Mouse (Mus musculus) bone marrow, adult 2 months (tissue): ENCODE results near the gene Pebp1. TPM values are rescaled to one million over a fixed set of nuclear protein-coding genes. Genes with fewer than 3 reads are reported as not detected.

ENCODE experiments used
- H3K27ac ChIP-seq: fragments of 200-500 bp; 2 replicates; pipeline ENCODE4 v1.5.1; 2012; ENCODE audit warnings: low read depth, mild to moderate bottlenecking, control low read depth, inconsistent platforms, low read length; ENCODE audit not compliant: control insufficient read depth, poor library complexity, insufficient read depth
- H3K4me1 ChIP-seq: fragments of 200-500 bp; 2 replicates; pipeline ENCODE4 v1.6.1; 2011; ENCODE audit warnings: low read length; ENCODE audit not compliant: control insufficient read depth, insufficient read depth
- H3K4me3 ChIP-seq: fragments of 200-500 bp; replicated peaks from 2 replicates; pipeline ENCODE3; 2011; ENCODE audit warnings: mild to moderate bottlenecking, low read depth, low read length, control low read depth; ENCODE audit not compliant: control insufficient read depth
- CTCF ChIP-seq: fragments of 200-500 bp; IDR thresholded peaks from 2 replicates; pipeline ENCODE4 v1.5.1; 2011; ENCODE audit warnings: low read length, control low read depth; ENCODE audit not compliant: control insufficient read depth, insufficient read depth
- POLR2A ChIP-seq: fragments of 200-500 bp; IDR thresholded peaks from 2 replicates; pipeline ENCODE4 v1.6.1; 2011; ENCODE audit warnings: low read depth, mild to moderate bottlenecking, control low read depth, low read length, borderline replicate concordance; ENCODE audit not compliant: control insufficient read depth
- WGBS: fragments of 180-500 bp; shearing (Covaris S2); methylation state at CpG from one replicate; pipeline ENCODE4 v1.1.7; 2018; 5-methylcytosine and 5-hydroxymethylcytosine counted together
- polyA plus RNA-seq: library from polyadenylated mRNA; stranded (reverse); fragments of >200 nt; gene quantifications from 2 replicates; pipeline ENCODE4 v1.2.4, GENCODE M21; 2011; ENCODE audit warnings: low replicate concordance; ENCODE audit not compliant: missing spikeins, insufficient read depth, insufficient read length

Pebp1 gene
- polyA plus RNA-seq, 1 experiment = 61.4 TPM

DNA sequence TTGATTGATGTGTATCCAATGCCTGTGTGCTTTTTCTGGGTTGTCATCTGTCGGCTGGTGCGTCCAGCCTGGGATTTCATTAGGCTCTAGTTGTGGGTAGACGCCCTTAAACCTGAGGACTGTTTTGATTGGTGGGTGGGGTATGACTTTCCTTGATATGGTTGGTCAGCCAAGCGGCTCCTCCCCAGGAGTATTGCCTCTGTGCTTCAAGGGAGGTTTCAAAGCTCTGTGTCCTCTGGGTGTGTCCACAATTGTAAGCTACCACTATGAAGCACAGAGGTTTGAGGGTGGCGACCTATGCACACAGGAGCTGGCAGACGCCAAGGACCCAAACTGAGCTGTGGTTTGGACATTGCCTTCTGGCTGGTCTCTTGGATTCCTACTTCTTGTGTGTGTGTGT lies 5.1 kb upstream of the Pebp1 start:
- H3K4me3 ChIP-seq = no peak overlapping the region
- no peak for TF ChIP-seq CTCF
- TF ChIP-seq POLR2A = no peak
- H3K27ac ChIP-seq = no peak overlapping the region
- WGBS = 65% methylated on average over 6 of the region's 6 CpGs
- H3K4me1 ChIP-seq = no peaks in the 10 kb centered on the region

DNA sequence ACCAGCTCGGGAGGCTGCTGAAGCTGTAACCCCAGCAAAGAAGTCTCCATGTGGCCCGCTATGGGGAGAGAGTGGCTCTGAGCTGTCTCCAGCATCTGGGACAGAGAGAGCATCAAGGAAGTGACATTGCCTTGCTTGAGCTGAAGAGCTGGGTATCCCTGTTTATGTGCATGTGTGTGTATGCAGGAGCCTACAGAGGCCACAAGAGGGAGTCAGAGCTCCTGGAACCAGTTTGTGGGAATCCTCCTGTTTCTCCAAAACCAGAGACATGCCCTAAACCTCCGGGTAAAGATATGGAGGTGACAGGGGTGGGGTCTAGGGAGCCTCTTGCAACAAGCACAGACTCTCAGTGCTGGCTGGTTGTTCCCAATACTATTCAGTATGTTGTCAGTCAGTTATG lies 3.9 kb upstream of the Pebp1 start:
- 79% methylated on average over 3 of the region's 3 CpGs for WGBS
- TF ChIP-seq POLR2A (no peak), CTCF (no peak)
- H3K4me3 ChIP-seq = no peak overlapping the region
- H3K4me1 ChIP-seq = no peaks in the 10 kb centered on the region
- H3K27ac ChIP-seq = no peak overlapping the region

DNA sequence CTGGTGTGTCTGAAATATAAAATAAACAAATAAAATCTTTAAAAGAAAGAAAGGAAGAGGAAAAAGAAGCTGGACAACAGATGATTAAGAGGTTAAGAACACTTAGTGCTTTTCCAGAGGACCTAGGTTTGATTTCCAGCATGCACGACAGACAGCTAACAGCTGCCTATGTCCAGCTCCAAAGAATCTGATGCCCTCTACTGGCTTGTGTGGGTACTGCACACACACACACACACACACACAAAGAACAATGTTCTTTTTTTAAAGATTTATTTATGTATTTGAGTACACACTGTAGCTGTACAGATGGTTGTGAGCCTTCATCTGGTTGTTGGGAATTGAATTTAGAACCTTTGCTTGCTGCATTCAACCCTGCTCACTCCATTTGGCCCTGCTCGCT lies 2.7 kb upstream of the Pebp1 start:
- no peaks in the 10 kb centered on the region; the same call in 1 of the 2 replicates for H3K4me1 ChIP-seq
- H3K27ac ChIP-seq = no peak overlapping the region
- H3K4me3 ChIP-seq = no peak overlapping the region
- no peak for TF ChIP-seq CTCF
- WGBS = 88% methylated on average over 2 of the region's 2 CpGs

DNA sequence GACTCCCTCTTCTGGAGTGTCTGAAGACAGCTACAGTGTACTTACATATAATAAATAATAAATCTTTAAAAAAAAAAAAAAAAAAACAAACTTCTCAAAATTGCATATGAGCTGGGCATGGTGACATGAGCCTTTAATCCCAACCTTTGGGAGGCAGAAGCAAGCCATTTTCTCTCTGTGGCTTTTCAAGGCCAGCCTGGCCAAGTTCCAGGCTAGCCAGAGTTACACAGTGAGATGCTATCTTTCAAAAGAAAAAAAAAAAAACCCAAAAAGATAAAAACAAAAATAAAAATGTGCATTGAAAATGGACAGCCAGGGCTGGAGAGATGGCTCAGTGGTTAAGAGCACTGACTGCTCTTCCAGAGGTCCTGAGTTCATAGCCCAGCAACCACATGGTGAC lies 2.2 kb upstream of the Pebp1 start:
- Histone ChIP-seq H3K4me1 (no peaks in the 10 kb centered on the region; the same call in 1 of the 2 replicates), H3K27ac (no peak overlapping the region), H3K4me3 (no peak overlapping the region)
- no peak for TF ChIP-seq CTCF
- TF ChIP-seq POLR2A = no peak

DNA sequence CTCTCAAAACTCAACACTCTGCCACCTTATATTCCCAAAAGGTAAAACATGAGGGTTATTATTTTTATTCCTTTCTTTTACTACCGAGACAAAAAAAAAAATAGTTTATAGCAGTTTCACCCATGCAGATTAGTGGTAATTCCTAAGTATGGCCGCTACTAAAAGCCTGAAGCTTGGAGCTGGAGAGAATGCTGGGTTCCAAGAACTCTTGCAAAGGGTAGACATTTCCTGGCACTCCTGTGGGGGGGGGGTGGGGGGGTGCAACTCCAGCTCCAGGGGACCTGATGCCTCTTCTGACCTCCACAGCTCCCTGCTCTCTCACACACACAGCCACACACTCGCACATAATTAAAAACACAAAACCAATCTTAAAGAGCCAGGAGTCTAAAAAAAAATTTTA lies 1.1 kb downstream of the Pebp1 start:
- TF ChIP-seq POLR2A = no peak
- no peak for TF ChIP-seq CTCF
- Histone ChIP-seq H3K27ac (no peak overlapping the region), H3K4me3 (no peak overlapping the region), H3K4me1 (no peaks in the 10 kb centered on the region; the same call in 1 of the 2 replicates)
- 39% methylated on average over 3 of the region's 3 CpGs for WGBS

DNA sequence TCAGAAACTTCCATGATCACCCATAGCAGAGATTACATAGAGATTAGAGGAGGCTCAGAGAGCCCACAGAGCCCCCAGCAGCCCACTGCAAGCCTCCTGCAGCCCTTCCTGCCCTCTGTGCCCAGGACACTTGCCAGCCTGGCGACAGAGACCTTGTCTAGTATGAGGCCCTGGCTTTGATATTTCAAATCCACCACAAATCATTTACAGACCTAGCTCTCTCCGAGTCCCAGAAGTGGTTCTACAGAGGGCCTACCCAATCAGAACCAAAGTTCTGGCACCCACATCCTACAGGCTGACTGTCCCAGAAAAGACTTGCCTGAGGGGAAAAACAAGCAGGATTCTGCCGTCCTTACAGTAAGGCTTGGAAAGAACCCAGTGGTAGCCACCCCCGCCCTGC lies 2.2 kb downstream of the Pebp1 start:
- TF ChIP-seq POLR2A (no peak), CTCF (no peak)
- H3K4me1 ChIP-seq = no peaks in the 10 kb centered on the region; the same call in 1 of the 2 replicates
- 80% methylated on average over 4 of the region's 4 CpGs for WGBS
- no peak overlapping the region for H3K4me3 ChIP-seq
- no peak overlapping the region for H3K27ac ChIP-seq

DNA sequence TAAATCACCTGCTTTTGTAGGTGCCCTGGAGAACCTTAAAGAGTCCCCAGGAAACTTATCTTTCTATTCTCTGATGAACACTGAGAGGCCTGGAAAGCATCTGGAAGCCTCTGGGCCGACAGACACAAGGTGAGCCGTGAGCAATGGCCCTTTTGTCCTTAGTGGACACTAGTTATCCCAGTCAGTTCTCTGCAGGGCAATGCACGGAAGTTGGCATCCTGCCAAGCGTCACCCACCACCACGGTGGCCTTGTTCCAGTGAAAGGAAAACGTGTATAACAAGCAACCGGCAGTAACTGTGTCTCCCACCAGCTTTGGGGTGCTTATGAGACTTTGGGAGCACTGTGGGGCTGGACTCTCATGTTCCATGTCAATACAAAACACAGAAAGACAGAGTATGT lies 2.7 kb downstream of the Pebp1 start:
- no peak overlapping the region for H3K27ac ChIP-seq
- H3K4me1 ChIP-seq = no peaks in the 10 kb centered on the region; the same call in 1 of the 2 replicates
- TF ChIP-seq CTCF (no peak), POLR2A (no peak)
- no peak overlapping the region for H3K4me3 ChIP-seq
- 66% methylated on average over 7 of the region's 7 CpGs for WGBS

DNA sequence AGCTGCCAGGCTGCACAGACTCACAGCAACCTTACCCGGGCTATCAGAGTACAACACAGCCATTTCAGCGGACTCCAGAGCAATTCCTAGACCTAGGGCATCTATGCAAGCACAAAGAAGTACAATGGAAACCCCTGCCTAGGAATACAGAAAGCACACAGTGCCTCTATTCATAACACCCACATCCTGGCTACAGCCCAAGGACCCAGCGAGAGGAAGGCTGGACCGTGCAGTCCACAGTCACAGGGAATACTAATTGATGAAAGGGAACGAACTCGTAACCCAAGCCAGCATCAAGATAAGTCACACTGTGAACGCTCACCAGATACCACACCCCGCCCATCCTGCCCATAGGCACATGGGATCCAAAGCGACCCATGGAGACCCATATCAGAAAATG lies 3.4 kb downstream of the Pebp1 start:
- no peak overlapping the region for H3K4me3 ChIP-seq
- TF ChIP-seq CTCF (no peak), POLR2A (no peak)
- no peak overlapping the region for H3K27ac ChIP-seq
- WGBS = 71% methylated on average over 9 of the region's 9 CpGs
- no peaks in the 10 kb centered on the region; the same call in 1 of the 2 replicates for H3K4me1 ChIP-seq

DNA sequence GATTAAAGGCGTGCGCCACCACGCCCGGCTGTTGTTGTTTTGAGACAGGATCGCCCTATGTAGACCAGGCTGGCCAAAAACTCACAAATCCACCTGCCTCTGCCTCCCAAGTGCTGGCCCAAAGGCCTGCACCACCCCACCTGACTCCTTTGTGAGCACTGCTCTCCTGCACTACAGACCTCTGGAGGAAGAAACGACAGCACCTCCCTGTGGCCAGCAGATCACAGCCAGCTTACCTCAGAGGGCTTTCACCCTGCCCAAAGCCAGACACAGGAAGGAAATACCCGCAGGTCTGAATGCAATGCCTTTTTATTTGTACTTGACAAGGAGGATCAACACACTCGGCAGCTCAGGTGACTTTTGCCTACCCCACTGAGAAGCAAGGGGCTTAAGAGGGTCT lies 5.1 kb downstream of the Pebp1 start:
- no peaks in the 10 kb centered on the region; the same call in 1 of the 2 replicates for H3K4me1 ChIP-seq
- 62% methylated on average over 8 of the region's 8 CpGs for WGBS
- no peak overlapping the region for H3K27ac ChIP-seq
- H3K4me3 ChIP-seq = no peak overlapping the region
- TF ChIP-seq POLR2A = no peak
- TF ChIP-seq CTCF = no peak

DNA sequence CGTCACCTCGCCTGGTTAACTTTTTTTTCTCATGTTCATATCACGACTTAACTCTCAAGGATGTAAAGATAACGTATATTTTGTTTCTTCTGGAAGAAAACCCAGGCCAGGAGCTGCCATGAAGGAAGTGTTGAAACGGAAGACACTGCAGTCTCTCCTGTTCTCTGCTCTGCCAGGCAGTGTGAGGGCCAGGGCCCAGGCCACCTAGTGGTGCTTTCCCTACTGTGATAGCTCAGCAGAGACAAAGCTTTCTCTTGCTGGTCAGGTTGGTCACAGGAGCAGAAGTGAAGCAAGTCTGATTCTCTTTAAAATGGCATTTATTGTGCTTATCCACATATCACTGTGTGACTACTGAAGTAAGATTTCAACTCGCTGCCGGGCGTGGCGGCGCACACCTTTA lies 5.9 kb downstream of the Pebp1 start:
- Histone ChIP-seq H3K4me3 (no peak overlapping the region), H3K27ac (no peak overlapping the region), H3K4me1 (no peaks in the 10 kb centered on the region; the same call in 1 of the 2 replicates)
- 83% methylated on average over 10 of the region's 10 CpGs for WGBS
- TF ChIP-seq POLR2A (no peak), CTCF (0 out of 2 replicates have a peak, but pooled peaks have one; percentile 4)
